Mouse (Mus musculus) mammary gland, adult 2 months (tissue): ENCODE measurements around the gene Vmn2r68. TPM values are rescaled to one million over a fixed set of nuclear protein-coding genes. Genes with fewer than 3 reads are reported as not detected.

Experiments
- polyA plus RNA-seq: library from polyadenylated mRNA; depleted of rRNA; stranded (reverse); fragments of >200 nt; gene quantifications from 2 replicates; pipeline ENCODE4 v1.2.3, GENCODE M21; 2012; ENCODE audit warnings: low replicate concordance; rRNA removed

Gene Vmn2r68
- not detected in 2 replicates for polyA plus RNA-seq

GRCm38 (mm10) chr7:85237683-85238082 is at the start of gene Vmn2r68:
TSS of gene Vmn2r68 (minus strand) at chr7:85237783.

Other genes with a start within 250 kb of the Vmn2r68 start
- gene Vmn2r66, start 225.5 kb downstream of the Vmn2r68 start, polyA plus RNA-seq = not detected in 2 replicates
- not detected in 2 replicates for gene Vmn2r67, start 81.8 kb downstream of the Vmn2r68 start, polyA plus RNA-seq
- gene Vmn2r69, start 178.1 kb upstream of the Vmn2r68 start, polyA plus RNA-seq = not detected in 2 replicates